In the genomic region with DNA sequence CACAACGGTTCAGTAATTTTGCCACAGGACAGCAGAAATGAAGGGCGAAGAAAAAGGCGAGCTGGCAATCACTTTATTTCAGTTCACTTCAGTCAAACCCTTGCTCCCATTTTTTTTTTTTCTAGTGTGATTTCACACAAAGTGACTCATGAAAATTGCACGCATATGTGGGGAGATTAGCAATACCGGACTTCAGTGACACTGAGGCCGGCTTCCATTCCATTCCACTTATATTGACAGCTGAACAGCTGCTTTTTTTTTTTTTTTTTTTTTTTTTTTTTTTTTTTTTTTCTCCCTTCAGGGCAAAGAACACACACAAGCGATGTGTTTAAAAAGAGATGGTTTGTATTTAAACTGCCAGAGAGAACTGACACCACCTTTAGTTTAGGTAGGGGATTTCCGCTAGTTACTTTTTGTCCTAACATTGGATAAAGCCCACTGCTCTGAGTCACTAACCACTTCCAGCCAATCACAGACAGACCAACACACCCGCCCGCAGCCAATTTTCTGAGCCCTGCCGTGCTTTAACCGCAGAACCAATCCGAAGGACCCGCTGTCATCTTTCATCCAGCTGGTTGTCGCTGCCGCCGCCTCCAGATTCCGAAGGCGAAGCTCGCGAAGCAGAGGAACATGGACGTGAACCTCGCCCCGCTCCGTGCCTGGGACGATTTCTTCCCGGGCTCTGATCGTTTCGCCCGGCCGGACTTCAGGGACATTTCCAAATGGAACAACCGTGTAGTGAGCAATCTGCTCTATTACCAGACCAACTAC, we compare ENCODE assay signal across 8 mouse cellular contexts. TPM values are rescaled to one million over a fixed set of nuclear protein-coding genes. Genes with fewer than 3 reads are reported as not detected.
DNase-seq lines count a peak whose midpoint lies in the region; ATAC-seq and TF ChIP-seq lines count a peak whose summit lies in the region.

Gene Arl6ip5, plus strand, starts transcription at position 499 of the 771 bp plus-strand sequence.

- no peak for TF ChIP-seq CTCF in E14TG2a.4 (conservative IDR thresholded peaks at IDR 0.05; ENCODE audit: low read length)
- no peak for TF ChIP-seq CTCF in heart, postnatal 0 days (IDR thresholded peaks at IDR 0.05; ENCODE audit: low read depth)

- H3K36me3 ChIP-seq in E14TG2a.4 (ENCODE audit: insufficient read depth, low read length): peaks cover 21% of the 10 kb centered on the region; the same call in 1 of the 2 replicates
- no peaks in the 10 kb centered on the region; the same call in 1 of the 2 replicates for H3K36me3 ChIP-seq in forebrain, embryonic 12.5 days (replicated peaks)
- peaks cover 5% of the 10 kb centered on the region for H3K36me3 ChIP-seq in heart, postnatal 0 days (replicated peaks; ENCODE audit: control insufficient read depth, insufficient read depth, low read length)
- H3K36me3 ChIP-seq in liver, embryonic 16.5 days (ENCODE audit: control insufficient read depth, insufficient read depth): no peaks in the 10 kb centered on the region; the same call in 1 of the 2 replicates
- H3K36me3 ChIP-seq in neural tube, embryonic 13.5 days: peaks cover 5% of the 10 kb centered on the region

- ATAC-seq in forebrain, embryonic 12.5 days (ENCODE audit: low FRiP score): peak; percentile 76
- peak; percentile 79 for ATAC-seq in heart, postnatal 0 days (ENCODE audit: insufficient read depth, low read depth)
- peak; percentile 66 for ATAC-seq in liver, embryonic 16.5 days (ENCODE audit: low read depth)
- ATAC-seq in neural tube, embryonic 13.5 days (ENCODE audit: low read depth): peak; percentile 68

- peaks cover 7% of the 10 kb centered on the region; the same call in 1 of the 2 replicates for H3K9me3 ChIP-seq in E14TG2a.4 (ENCODE audit: low read length)
- H3K9me3 ChIP-seq in forebrain, embryonic 12.5 days: 0 out of 2 replicates have a peak, but pooled peaks cover 7% of the 10 kb centered on the region
- H3K9me3 ChIP-seq in heart, postnatal 0 days (replicated peaks; ENCODE audit: control insufficient read depth, low read length): no peaks in the 10 kb centered on the region
- no peaks in the 10 kb centered on the region for H3K9me3 ChIP-seq in liver, embryonic 16.5 days (replicated peaks; ENCODE audit: control insufficient read depth, low read length)
- H3K9me3 ChIP-seq in neural tube, embryonic 13.5 days: no peaks in the 10 kb centered on the region

- peak within 1 kb of the TSS; percentile 64 for H3K9ac ChIP-seq in forebrain, embryonic 12.5 days
- H3K9ac ChIP-seq in heart, postnatal 0 days (replicated peaks; ENCODE audit: low read depth, low read length): peak within 1 kb of the TSS; percentile 87
- peak within 1 kb of the TSS; percentile 84 for H3K9ac ChIP-seq in liver, embryonic 16.5 days (ENCODE audit: low read depth, low read length)
- peak within 1 kb of the TSS; percentile 87 for H3K9ac ChIP-seq in neural tube, embryonic 13.5 days

- no peak for TF ChIP-seq EP300 in heart, postnatal 0 days (IDR thresholded peaks at IDR 0.05; ENCODE audit: low read depth)

- H3K27me3 ChIP-seq in E14TG2a.4 (ENCODE audit: insufficient read depth, low read length): no peaks in the 10 kb centered on the region
- H3K27me3 ChIP-seq in forebrain, embryonic 12.5 days: no peaks in the 10 kb centered on the region
- H3K27me3 ChIP-seq in heart, postnatal 0 days (ENCODE audit: control insufficient read depth, insufficient read depth, low read length): no peaks in the 10 kb centered on the region
- no peaks in the 10 kb centered on the region for H3K27me3 ChIP-seq in liver, embryonic 16.5 days (ENCODE audit: control insufficient read depth, insufficient read depth, low read depth, low read length)
- H3K27me3 ChIP-seq in neural tube, embryonic 13.5 days: no peaks in the 10 kb centered on the region

- WGBS in forebrain, embryonic 12.5 days: 8% methylated on average over 32 of the region's 32 CpGs
- WGBS in heart, postnatal 0 days: 8% methylated on average over 32 of the region's 32 CpGs
- WGBS in liver, embryonic 16.5 days (ENCODE audit: insufficient replicate concordance): 6% methylated on average over 32 of the region's 32 CpGs
- WGBS in neural tube, embryonic 13.5 days: 13% methylated on average over 32 of the region's 32 CpGs

- peak within 1 kb of the TSS; percentile 84 for H3K4me2 ChIP-seq in forebrain, embryonic 12.5 days
- H3K4me2 ChIP-seq in heart, postnatal 0 days (ENCODE audit: low read depth, low read length): peak within 1 kb of the TSS; percentile 93
- peak within 1 kb of the TSS; percentile 78 for H3K4me2 ChIP-seq in liver, embryonic 16.5 days (ENCODE audit: low read depth, low read length)
- peak within 1 kb of the TSS; percentile 79 for H3K4me2 ChIP-seq in neural tube, embryonic 13.5 days

- H3K4me1 ChIP-seq in E14TG2a.4 (replicated peaks; ENCODE audit: low read depth, low read length): peaks cover 59% of the 10 kb centered on the region
- peaks cover 12% of the 10 kb centered on the region for H3K4me1 ChIP-seq in forebrain, embryonic 12.5 days
- peaks cover 22% of the 10 kb centered on the region for H3K4me1 ChIP-seq in heart, postnatal 0 days (ENCODE audit: control insufficient read depth, insufficient read depth)
- H3K4me1 ChIP-seq in liver, embryonic 16.5 days (ENCODE audit: control insufficient read depth, low read depth, low read length): peaks cover 39% of the 10 kb centered on the region
- H3K4me1 ChIP-seq in neural tube, embryonic 13.5 days (replicated peaks): peaks cover 40% of the 10 kb centered on the region

- H3K27ac ChIP-seq in forebrain, embryonic 12.5 days: 0 out of 2 replicates have a peak within 1 kb of the TSS, but pooled peaks have one; percentile 0
- peak within 1 kb of the TSS; percentile 86 for H3K27ac ChIP-seq in heart, postnatal 0 days (ENCODE audit: low read depth)
- H3K27ac ChIP-seq in liver, embryonic 16.5 days (ENCODE audit: low read length): peak within 1 kb of the TSS; percentile 69
- H3K27ac ChIP-seq in neural tube, embryonic 13.5 days (replicated peaks): peak within 1 kb of the TSS; percentile 68

- peak; percentile 88 for DNase-seq in c-Kit-positive CD71-positive TER-119-positive erythroid progenitor cells, embryonic 14.5 days (ENCODE audit: low spot score)
- peak; percentile 93 for DNase-seq in heart, postnatal 0 days (ENCODE audit: low spot score)
- DNase-seq in kidney, postnatal 4 days: peak; percentile 89 to 93
- DNase-seq in testis, postnatal 10 days (ENCODE audit: low spot score): peak; percentile 82

- H3K4me3 ChIP-seq in E14TG2a.4 (replicated peaks; ENCODE audit: low read length): peak within 1 kb of the TSS; percentile 90
- H3K4me3 ChIP-seq in forebrain, embryonic 12.5 days (replicated peaks): peak within 1 kb of the TSS; percentile 64
- peak within 1 kb of the TSS; percentile 84 for H3K4me3 ChIP-seq in heart, postnatal 0 days (ENCODE audit: low read depth, low read length)
- peak within 1 kb of the TSS; percentile 85 for H3K4me3 ChIP-seq in liver, embryonic 16.5 days (ENCODE audit: low read depth, low read length)
- H3K4me3 ChIP-seq in neural tube, embryonic 13.5 days: peak within 1 kb of the TSS; percentile 72

RNA-seq across cellular contexts. Expression of gene Arl6ip5, which starts in this region (rescaled TPM):
- 61.4 and 65.3 TPM in 2 replicates for polyA plus RNA-seq in forebrain, embryonic 12.5 days (2016; fragmentation: Nextera tagmentation; extraction: Ambion mirVana)
- 70.3 and 103 TPM in 2 replicates for total RNA-seq in heart, postnatal 0 days (2014; rRNA removed; ENCODE audit: low replicate concordance)
- polyA plus RNA-seq in heart, postnatal 0 days (2015; fragmentation: Nextera tagmentation; extraction: Ambion mirVana): 83.7 and 91.1 TPM in 2 replicates
- 34.6 and 35.7 TPM in 2 replicates for polyA plus RNA-seq in liver, embryonic 16.5 days (2015; fragmentation: Nextera tagmentation; extraction: Ambion mirVana)
- 126 and 129 TPM in 2 replicates for polyA plus RNA-seq in neural tube, embryonic 13.5 days (2015; fragmentation: Nextera tagmentation; extraction: Ambion mirVana)

Comparison
In these comparisons a context has a peak if more than half of its experiments do, and no peak if none do; other contexts are left out.
1. Peak in every context shown above with its lines: DNase-seq, ATAC-seq, H3K4me3 ChIP-seq and H3K27ac ChIP-seq.
2. H3K27ac ChIP-seq: peak in every context shown above with its lines; median percentile 86 in heart, postnatal 0 days; 69 in liver, embryonic 16.5 days; 68 in neural tube, embryonic 13.5 days; 0 in forebrain, embryonic 12.5 days.